Mouse (Mus musculus) heart, adult 2 months (tissue): ENCODE results near the gene Fnbp1. TPM values are rescaled to one million over a fixed set of nuclear protein-coding genes. Genes with fewer than 3 reads are reported as not detected.

Source experiments
- DNase-seq, 2 experiments: peaks; one replicate each; pipeline ENCODE4 v3.0.0; 2021
- H3K27ac ChIP-seq: fragments of 200-600 bp; 2 replicates; pipeline ENCODE4 v1.8.1; 2022
- H3K27me3 ChIP-seq: fragments of 200-500 bp; 2 replicates; pipeline ENCODE4 v1.6.1; 2012; ENCODE audit warnings: mild to moderate bottlenecking, low read length, inconsistent platforms, mixed read lengths; ENCODE audit not compliant: control insufficient read depth, insufficient read depth
- H3K36me3 ChIP-seq: fragments of 200-500 bp; 2 replicates; pipeline ENCODE4 v1.6.1; 2012; ENCODE audit warnings: low read length, inconsistent platforms; ENCODE audit not compliant: control insufficient read depth, insufficient read depth
- H3K4me1 ChIP-seq: fragments of 200-500 bp; 2 replicates; pipeline ENCODE4 v1.6.1; 2011; ENCODE audit warnings: low read length; ENCODE audit not compliant: control insufficient read depth, insufficient read depth
- H3K4me3 ChIP-seq: fragments of 200-600 bp; 2 replicates; pipeline ENCODE4 v1.8.1; 2022
- H3K79me2 ChIP-seq: fragments of 200-500 bp; replicated peaks from 2 replicates; pipeline ENCODE4 v1.6.1; 2012; ENCODE audit warnings: mild to moderate bottlenecking, inconsistent platforms, low read length, moderate library complexity, mixed read lengths; ENCODE audit not compliant: control insufficient read depth, insufficient read depth
- H3K9ac ChIP-seq: fragments of 200-500 bp; 2 replicates; pipeline ENCODE4 v1.6.1; 2012; ENCODE audit warnings: low read depth, mild to moderate bottlenecking, control low read depth, inconsistent platforms, low read length, mixed read lengths
- CTCF ChIP-seq: fragments of 200-600 bp; IDR thresholded peaks from 2 replicates; pipeline ENCODE4 v1.8.1; 2022; ENCODE audit warnings: antibody characterized with exemption, mild to moderate bottlenecking, moderate library complexity
- EP300 ChIP-seq: fragments of 200-500 bp; IDR thresholded peaks from 2 replicates; pipeline ENCODE4 v1.6.1; 2011; ENCODE audit warnings: low read depth, low read length, control low read depth; ENCODE audit not compliant: insufficient read depth
- POLR2A ChIP-seq: fragments of 200-500 bp; IDR thresholded peaks from 2 replicates; pipeline ENCODE4 v1.6.1; 2011; ENCODE audit warnings: mild to moderate bottlenecking, low read depth, low read length, control low read depth; ENCODE audit not compliant: insufficient read depth
- WGBS: fragments of 180-500 bp; shearing (Covaris S2); methylation state at CpG from one replicate; pipeline ENCODE4 v1.1.7; 2018; 5-methylcytosine and 5-hydroxymethylcytosine counted together
- intact Hi-C: fragments of 180-260 bp; cut with DNase I; formaldehyde crosslinking; loops from one replicate; pipeline ENCODE4 v1.15.1; 2025
- polyA plus RNA-seq: library from polyadenylated mRNA; depleted of rRNA; stranded (reverse); fragments of >200 nt; gene quantifications from 2 replicates; pipeline ENCODE4 v1.2.3, GENCODE M21; 2012
- total RNA-seq, 2 experiments: library from RNA; stranded (reverse); gene quantifications; 2 replicates each; pipeline ENCODE4 v1.2.3; 2021

The Fnbp1 gene
- total and polyA plus RNA-seq, 3 experiments: 40.3 to 53.6 (median 49.0) TPM

- no peak overlapping the region for H3K4me3 ChIP-seq
- peaks cover 21% of the 10 kb centered on the region for H3K4me1 ChIP-seq
- H3K27me3 ChIP-seq: no peaks in the 10 kb centered on the region
- H3K27ac ChIP-seq: no peak overlapping the region
- no peak overlapping the region for H3K9ac ChIP-seq
- H3K79me2 ChIP-seq: peaks cover 5% of the 10 kb centered on the region
- DNase-seq: no peak
- no peak for TF ChIP-seq EP300
- TF ChIP-seq POLR2A: no peak
- TF ChIP-seq CTCF: no peak
- H3K36me3 ChIP-seq: no peaks in the 10 kb centered on the region
- intact Hi-C loops: loop anchor here (5.0 kb wide), 1 partner anchor 34 kb away; the partner anchor contains the start of gene Fnbp1
- WGBS: 38% methylated on average over 6 of the region's 6 CpGs
Observed at GRCm38 (mm10) chr2:31108186-31108585, 33.6 kb downstream of the Fnbp1 start.

GRCm38 (mm10) chr2:31106621-31107320 lies 35.0 kb downstream of the Fnbp1 start:
- Histone ChIP-seq H3K9ac (peak overlapping the region; percentile 12; the same call in 1 of the 2 replicates), H3K4me3 (no peak overlapping the region)

DNA sequence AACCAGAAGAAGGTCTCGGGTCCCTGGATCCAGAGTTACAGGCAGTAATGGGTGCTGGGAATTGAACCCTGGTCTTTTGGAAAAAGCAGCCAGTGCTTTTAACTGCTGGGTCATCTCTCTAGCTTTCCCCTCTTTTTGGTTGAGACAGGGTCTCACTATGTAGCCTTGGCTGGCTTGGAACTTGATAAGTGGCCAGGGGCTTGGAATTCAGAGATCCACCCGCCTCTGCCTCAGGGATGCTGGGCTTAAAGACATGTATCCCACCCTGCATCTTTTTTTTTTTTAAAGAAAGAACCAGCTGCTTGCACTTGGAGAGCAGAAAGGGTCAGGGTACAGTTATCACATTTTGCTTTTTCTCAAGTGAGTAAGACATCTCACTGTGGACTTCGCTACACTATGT lies 35.8 kb downstream of the Fnbp1 start:
- no peaks in the 10 kb centered on the region for H3K36me3 ChIP-seq
- H3K9ac ChIP-seq: no peak overlapping the region
- H3K79me2 ChIP-seq: peaks cover 2% of the 10 kb centered on the region
- no peak overlapping the region for H3K27ac ChIP-seq
- H3K4me3 ChIP-seq: no peak overlapping the region
- intact Hi-C loops: loop anchor here (5.0 kb wide), 1 partner anchor 36 kb away; the partner anchor contains the start of gene Fnbp1
- DNase-seq: no peak
- H3K27me3 ChIP-seq: no peaks in the 10 kb centered on the region
- WGBS: 91% methylated on average over 3 of the region's 3 CpGs
- H3K4me1 ChIP-seq: peaks cover 19% of the 10 kb centered on the region
- no peak for TF ChIP-seq EP300
- no peak for TF ChIP-seq CTCF

More at GRCm38 (mm10) chr2:31106621-31107320, 35.0 kb downstream of the Fnbp1 start:
- no peaks in the 10 kb centered on the region for H3K27me3 ChIP-seq
- peaks cover 2% of the 10 kb centered on the region for H3K79me2 ChIP-seq
- peaks cover 19% of the 10 kb centered on the region for H3K4me1 ChIP-seq
- no peaks in the 10 kb centered on the region for H3K36me3 ChIP-seq
- peak in 1 of 2 experiments; percentile 69 for DNase-seq
- intact Hi-C loops: loop anchor here (5.0 kb wide), 1 partner anchor 36 kb away; the partner anchor contains the start of gene Fnbp1
- 5% methylated on average over 11 of the region's 11 CpGs for WGBS
- H3K27ac ChIP-seq: peak overlapping the region; percentile 36; the same call in 1 of the 2 replicates
- TF ChIP-seq EP300: 0 out of 2 replicates have a peak, but pooled peaks have one; percentile 28
- no peak for TF ChIP-seq CTCF

GRCm38 (mm10) chr2:31105279-31105678 lies 36.5 kb downstream of the Fnbp1 start:
- intact Hi-C loops: loop anchor here (5.0 kb wide), 1 partner anchor 37 kb away; the partner anchor contains the start of gene Fnbp1
- Histone ChIP-seq H3K79me2 (peaks cover 2% of the 10 kb centered on the region), H3K4me3 (no peak overlapping the region), H3K27ac (no peak overlapping the region), H3K9ac (no peak overlapping the region), H3K4me1 (peaks cover 19% of the 10 kb centered on the region), H3K27me3 (no peaks in the 10 kb centered on the region), H3K36me3 (no peaks in the 10 kb centered on the region)
- TF ChIP-seq POLR2A (no peak), EP300 (no peak), CTCF (no peak)
- DNase-seq: no peak
- 65% methylated on average over 3 of the region's 3 CpGs for WGBS

DNA sequence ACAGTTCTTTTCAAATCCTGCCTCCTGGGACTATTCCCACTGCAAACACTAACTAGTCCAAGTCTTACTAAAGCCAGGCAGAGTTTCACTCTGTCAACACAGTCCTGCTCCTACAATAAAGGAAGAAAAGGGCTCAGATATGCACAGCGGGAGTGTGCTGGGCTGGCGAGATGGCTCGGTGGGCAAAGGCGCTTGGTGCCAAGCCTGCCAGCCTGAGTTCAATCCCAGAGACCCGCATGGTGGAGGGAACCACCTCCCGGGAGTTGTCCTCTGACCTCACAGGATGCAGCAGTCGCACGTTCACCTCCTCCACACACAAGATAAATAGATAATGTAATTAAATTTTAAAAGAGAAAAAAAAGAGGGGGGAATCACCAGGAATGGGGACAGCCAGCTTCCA lies 38.5 kb downstream of the Fnbp1 start:
- no peak for TF ChIP-seq POLR2A
- TF ChIP-seq EP300: no peak
- no peak for TF ChIP-seq CTCF
- 63% methylated on average over 8 of the region's 8 CpGs for WGBS
- Histone ChIP-seq H3K4me3 (no peak overlapping the region), H3K27ac (no peak overlapping the region), H3K36me3 (no peaks in the 10 kb centered on the region), H3K27me3 (no peaks in the 10 kb centered on the region), H3K4me1 (peaks cover 14% of the 10 kb centered on the region), H3K79me2 (no peaks in the 10 kb centered on the region; the same call in 1 of the 2 replicates), H3K9ac (no peak overlapping the region)
- no peak for DNase-seq
- intact Hi-C loops: no loop called here

GRCm38 (mm10) chr2:31101285-31101684 lies 40.5 kb downstream of the Fnbp1 start:
- Histone ChIP-seq H3K27me3 (no peaks in the 10 kb centered on the region), H3K36me3 (no peaks in the 10 kb centered on the region), H3K27ac (peak overlapping the region; percentile 18; the same call in 1 of the 2 replicates), H3K4me3 (no peak overlapping the region), H3K79me2 (no peaks in the 10 kb centered on the region), H3K4me1 (no peaks in the 10 kb centered on the region), H3K9ac (no peak overlapping the region)
- no peak for TF ChIP-seq EP300
- no peak for TF ChIP-seq POLR2A
- TF ChIP-seq CTCF: no peak
- no peak for DNase-seq
- WGBS: 52% methylated on average over 3 of the region's 3 CpGs
- intact Hi-C loops: no loop called here
